Mouse (Mus musculus): ENCODE measurements at regions not wholly inside any gene's neighbourhood (a gene's known extent, or its start where the extent isn't known, plus 50 kb on each side); places are given as distances from the start of the nearest gene placed in this dataset.

GRCm38 (mm10) chr14:120675752-120676151, 197.5 kb downstream of the Rap2a start:
- Histone ChIP-seq H3K36me3 (ENCODE audit: control insufficient read depth, insufficient read depth, low read length) (no peaks in the 10 kb centered on the region), H3K79me2 (ENCODE audit: control insufficient read depth, insufficient read depth, low read length) (no peaks in the 10 kb centered on the region), H3K27me3 (ENCODE audit: control insufficient read depth, insufficient read depth, low read length) (no peaks in the 10 kb centered on the region), H3K4me1 (ENCODE audit: control insufficient read depth, insufficient read depth, low read length) (no peaks in the 10 kb centered on the region), H3K9ac (ENCODE audit: low read depth, low read length) (no peak overlapping the region), H3K4me3 (ENCODE audit: insufficient read depth, low read depth, low read length) (no peak overlapping the region), H3K27ac (replicated peaks; ENCODE audit: insufficient read depth, low read depth, low read length) (no peak overlapping the region)
- 79% methylated on average over 2 of the region's 2 CpGs for WGBS
- TF ChIP-seq CTCF (IDR thresholded peaks at IDR 0.05; ENCODE audit: low read depth, low read length) (no peak), POLR2A (IDR thresholded peaks at IDR 0.05; ENCODE audit: extremely low read depth, insufficient read depth, low read length) (no peak)
- DNase-seq (ENCODE audit: extremely low read depth, low read depth, low spot score) = no peak

- no peaks in the 10 kb centered on the region for H3K4me1 ChIP-seq (ENCODE audit: control insufficient read depth, insufficient read depth, low read length)
- no peak for DNase-seq (ENCODE audit: extremely low read depth, low read depth, low spot score)
- no peak overlapping the region for H3K9ac ChIP-seq (ENCODE audit: low read depth, low read length)
- H3K4me3 ChIP-seq (ENCODE audit: insufficient read depth, low read depth, low read length) = no peak overlapping the region
- WGBS = 87% methylated on average over 9 of the region's 9 CpGs
- TF ChIP-seq POLR2A (IDR thresholded peaks at IDR 0.05; ENCODE audit: extremely low read depth, insufficient read depth, low read length) = no peak
- TF ChIP-seq CTCF (IDR thresholded peaks at IDR 0.05; ENCODE audit: low read depth, low read length) = no peak
- H3K36me3 ChIP-seq (ENCODE audit: control insufficient read depth, insufficient read depth, low read length) = no peaks in the 10 kb centered on the region
- no peaks in the 10 kb centered on the region for H3K79me2 ChIP-seq (ENCODE audit: control insufficient read depth, insufficient read depth, low read length)
- H3K27ac ChIP-seq (replicated peaks; ENCODE audit: insufficient read depth, low read depth, low read length) = no peak overlapping the region
- H3K27me3 ChIP-seq (ENCODE audit: control insufficient read depth, insufficient read depth, low read length) = no peaks in the 10 kb centered on the region
Measured at GRCm38 (mm10) chr14:120678533-120678932, 200.3 kb downstream of the Rap2a start.

GRCm38 (mm10) chr14:120679072-120679471, 200.8 kb downstream of the Rap2a start:
- Histone ChIP-seq H3K9ac (ENCODE audit: low read depth, low read length) (no peak overlapping the region), H3K4me3 (ENCODE audit: insufficient read depth, low read depth, low read length) (no peak overlapping the region), H3K4me1 (ENCODE audit: control insufficient read depth, insufficient read depth, low read length) (no peaks in the 10 kb centered on the region), H3K79me2 (ENCODE audit: control insufficient read depth, insufficient read depth, low read length) (no peaks in the 10 kb centered on the region), H3K36me3 (ENCODE audit: control insufficient read depth, insufficient read depth, low read length) (no peaks in the 10 kb centered on the region), H3K27me3 (ENCODE audit: control insufficient read depth, insufficient read depth, low read length) (no peaks in the 10 kb centered on the region), H3K27ac (replicated peaks; ENCODE audit: insufficient read depth, low read depth, low read length) (no peak overlapping the region)
- DNase-seq (ENCODE audit: extremely low read depth, low read depth, low spot score) = no peak
- TF ChIP-seq CTCF (IDR thresholded peaks at IDR 0.05; ENCODE audit: low read depth, low read length) (no peak), POLR2A (IDR thresholded peaks at IDR 0.05; ENCODE audit: extremely low read depth, insufficient read depth, low read length) (no peak)
- WGBS = 74% methylated on average over 2 of the region's 2 CpGs

DNA sequence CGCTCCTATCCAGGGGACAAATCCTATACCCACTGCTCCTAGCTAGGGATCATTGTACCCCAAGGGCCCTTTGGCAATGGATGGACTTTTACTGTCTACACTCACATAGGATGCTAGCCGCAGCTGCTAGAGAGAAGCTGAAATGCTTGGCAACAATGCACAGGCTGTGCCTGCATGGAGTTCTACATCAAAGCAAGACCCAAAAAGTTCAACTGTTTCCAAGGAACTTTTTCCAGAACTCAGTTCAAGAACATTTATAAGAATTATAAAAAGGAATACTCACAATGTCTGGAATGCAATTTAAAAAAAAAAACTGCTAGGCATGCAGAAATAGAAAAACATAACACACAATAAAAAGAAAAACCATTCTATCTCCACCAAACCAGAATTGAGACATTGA, 202.0 kb downstream of the Rap2a start:
- no peaks in the 10 kb centered on the region for H3K4me1 ChIP-seq (ENCODE audit: control insufficient read depth, insufficient read depth, low read length)
- no peak overlapping the region for H3K4me3 ChIP-seq (ENCODE audit: insufficient read depth, low read depth, low read length)
- H3K27me3 ChIP-seq (ENCODE audit: control insufficient read depth, insufficient read depth, low read length) = no peaks in the 10 kb centered on the region
- DNase-seq (ENCODE audit: extremely low read depth, low read depth, low spot score) = no peak
- WGBS = 88% methylated on average over 2 of the region's 2 CpGs
- H3K79me2 ChIP-seq (ENCODE audit: control insufficient read depth, insufficient read depth, low read length) = no peaks in the 10 kb centered on the region
- TF ChIP-seq POLR2A (IDR thresholded peaks at IDR 0.05; ENCODE audit: extremely low read depth, insufficient read depth, low read length) (no peak), CTCF (IDR thresholded peaks at IDR 0.05; ENCODE audit: low read depth, low read length) (no peak)
- no peak overlapping the region for H3K27ac ChIP-seq (replicated peaks; ENCODE audit: insufficient read depth, low read depth, low read length)
- H3K36me3 ChIP-seq (ENCODE audit: control insufficient read depth, insufficient read depth, low read length) = no peaks in the 10 kb centered on the region
- no peak overlapping the region for H3K9ac ChIP-seq (ENCODE audit: low read depth, low read length)

GRCm38 (mm10) chr14:120685263-120685662, 207.0 kb downstream of the Rap2a start:
- 86% methylated on average over 4 of the region's 4 CpGs for WGBS
- no peak overlapping the region for H3K4me3 ChIP-seq (ENCODE audit: insufficient read depth, low read depth, low read length)
- TF ChIP-seq POLR2A (IDR thresholded peaks at IDR 0.05; ENCODE audit: extremely low read depth, insufficient read depth, low read length) (no peak), CTCF (IDR thresholded peaks at IDR 0.05; ENCODE audit: low read depth, low read length) (no peak)

GRCm38 (mm10) chr14:120685877-120686276, 207.6 kb downstream of the Rap2a start:
- DNase-seq (ENCODE audit: extremely low read depth, low read depth, low spot score) = no peak
- TF ChIP-seq POLR2A (IDR thresholded peaks at IDR 0.05; ENCODE audit: extremely low read depth, insufficient read depth, low read length) (no peak), CTCF (IDR thresholded peaks at IDR 0.05; ENCODE audit: low read depth, low read length) (no peak)
- Histone ChIP-seq H3K4me1 (ENCODE audit: control insufficient read depth, insufficient read depth, low read length) (no peaks in the 10 kb centered on the region), H3K36me3 (ENCODE audit: control insufficient read depth, insufficient read depth, low read length) (no peaks in the 10 kb centered on the region), H3K27ac (replicated peaks; ENCODE audit: insufficient read depth, low read depth, low read length) (no peak overlapping the region), H3K4me3 (ENCODE audit: insufficient read depth, low read depth, low read length) (no peak overlapping the region), H3K79me2 (ENCODE audit: control insufficient read depth, insufficient read depth, low read length) (no peaks in the 10 kb centered on the region), H3K9ac (ENCODE audit: low read depth, low read length) (no peak overlapping the region), H3K27me3 (ENCODE audit: control insufficient read depth, insufficient read depth, low read length) (no peaks in the 10 kb centered on the region)
- 76% methylated on average over 7 of the region's 7 CpGs for whole genome bisulfite sequencing

More at GRCm38 (mm10) chr14:120685263-120685662, 207.0 kb downstream of the Rap2a start:
- no peak for DNase-seq (ENCODE audit: extremely low read depth, low read depth, low spot score)
- no peaks in the 10 kb centered on the region for H3K36me3 ChIP-seq (ENCODE audit: control insufficient read depth, insufficient read depth, low read length)
- H3K27me3 ChIP-seq (ENCODE audit: control insufficient read depth, insufficient read depth, low read length) = no peaks in the 10 kb centered on the region
- no peak overlapping the region for H3K9ac ChIP-seq (ENCODE audit: low read depth, low read length)
- H3K4me1 ChIP-seq (ENCODE audit: control insufficient read depth, insufficient read depth, low read length) = no peaks in the 10 kb centered on the region
- H3K27ac ChIP-seq (replicated peaks; ENCODE audit: insufficient read depth, low read depth, low read length) = no peak overlapping the region
- no peaks in the 10 kb centered on the region for H3K79me2 ChIP-seq (ENCODE audit: control insufficient read depth, insufficient read depth, low read length)

Measured in liver, adult 2 months (tissue).